Mouse (Mus musculus) CH12F3 (cell line): ENCODE results near the gene Gm527.

Experiments used
- in situ Hi-C: fragments of 300-500 bp; cut with MboI; formaldehyde crosslinking; loops from 2 replicates; pipeline ENCODE4 v1.14.3; 2020; ENCODE audit warnings: low sequenced_read_pairs

Gm527 gene

DNA sequence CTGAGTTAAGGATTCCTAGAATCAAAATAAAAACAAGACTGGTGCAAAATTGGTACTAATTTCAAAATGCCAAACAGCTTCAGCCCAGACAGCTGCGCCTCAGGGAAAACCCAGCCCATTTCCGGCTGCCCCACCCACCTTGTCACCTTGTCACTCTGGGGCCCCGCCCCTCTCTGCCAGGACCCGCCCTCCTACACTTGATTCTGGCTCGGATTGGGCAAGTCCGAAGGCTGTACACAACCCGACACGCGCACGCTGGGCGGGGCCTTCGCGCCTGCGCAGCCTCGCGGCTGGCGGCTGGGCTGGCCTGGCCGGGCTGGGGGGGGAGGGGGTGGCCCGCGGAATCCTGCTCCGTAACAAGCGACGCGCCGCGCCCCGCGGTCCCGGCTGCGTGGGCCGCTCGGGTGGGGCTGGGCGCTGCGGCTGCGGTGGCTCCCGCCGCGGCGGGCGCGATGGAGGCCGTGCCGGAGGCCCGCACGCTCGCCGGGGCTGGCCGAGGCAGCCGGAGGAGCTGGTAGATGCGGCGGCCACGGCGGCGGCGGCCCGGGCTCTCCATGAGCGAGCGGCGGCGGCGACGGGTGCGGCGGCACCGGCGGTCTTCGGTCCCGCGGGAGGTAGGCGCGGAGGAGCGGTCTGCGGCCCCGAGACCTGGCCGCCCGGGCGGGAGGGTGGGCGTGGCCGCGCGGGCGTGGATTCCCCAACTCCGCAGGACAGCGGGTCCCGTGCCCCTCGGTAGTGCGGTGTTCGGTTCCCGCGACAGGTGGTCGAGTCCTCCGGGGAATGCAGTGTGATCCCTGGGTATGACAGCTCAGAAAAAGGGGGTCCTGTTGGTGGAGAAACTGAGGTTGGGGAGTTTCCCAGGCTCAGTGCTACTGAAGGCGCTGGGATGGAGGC, at the start of gene Gm527:
Gm527 (plus strand) TSS at position 329 of the 894 bp plus-strand sequence.
- in situ Hi-C loops, result no loop called here

- in situ Hi-C loops, result no loop called here
Observed at GRCm38 (mm10) chr12:64871103-64871502, 46.6 kb upstream of the Gm527 start.

DNA sequence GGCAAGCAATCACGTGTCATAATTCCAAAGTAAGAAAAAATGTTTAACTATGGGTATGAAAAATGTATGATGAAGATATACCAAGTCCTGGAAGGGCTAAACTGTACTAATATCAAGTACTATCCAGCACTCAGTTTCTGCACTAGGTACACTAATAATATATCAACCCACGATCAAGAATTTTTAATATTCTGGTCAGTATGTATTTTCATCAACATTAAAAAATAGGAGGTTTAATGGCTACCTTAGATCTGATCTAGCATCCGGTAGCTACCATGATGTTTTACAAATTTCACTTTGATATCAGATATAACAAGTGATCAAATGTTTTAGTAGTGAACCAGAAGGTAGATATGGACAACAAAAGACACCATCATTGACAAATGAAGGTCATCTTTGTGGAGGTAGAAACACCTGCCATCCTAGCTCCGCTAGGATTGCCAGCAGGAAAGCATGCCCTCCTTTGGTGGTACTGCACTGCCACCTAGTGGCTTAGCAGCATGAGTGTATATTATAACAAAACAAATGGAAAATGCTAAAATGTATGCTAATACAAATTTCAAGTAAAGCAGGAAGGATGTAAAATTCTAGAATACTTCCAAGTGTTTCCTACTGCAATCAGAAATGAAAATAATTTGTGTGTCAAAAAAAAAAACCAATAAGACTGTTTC, 20.5 kb upstream of the Gm527 start:
- in situ Hi-C loops, result no loop called here

DNA sequence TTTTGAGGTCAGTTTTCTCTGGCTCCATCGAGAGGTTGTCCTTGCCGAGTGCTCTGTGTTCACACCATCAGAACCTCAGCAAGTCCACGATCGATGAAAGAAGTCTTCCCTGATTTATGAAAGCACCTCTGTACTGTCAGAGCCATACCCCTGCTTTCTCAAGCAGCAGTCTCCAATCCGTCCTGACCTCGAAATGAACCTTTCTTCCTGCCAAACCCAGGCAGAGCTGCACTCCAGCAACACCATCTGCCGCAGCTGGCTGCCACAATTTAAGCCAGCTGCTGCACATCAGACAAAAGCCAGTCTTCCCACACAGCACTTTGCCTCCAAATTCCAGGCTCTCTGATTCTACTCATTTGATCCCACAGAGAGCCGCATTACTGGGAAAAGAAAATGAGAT, 15.2 kb upstream of the Gm527 start:
- in situ Hi-C loops, result no loop called here

DNA sequence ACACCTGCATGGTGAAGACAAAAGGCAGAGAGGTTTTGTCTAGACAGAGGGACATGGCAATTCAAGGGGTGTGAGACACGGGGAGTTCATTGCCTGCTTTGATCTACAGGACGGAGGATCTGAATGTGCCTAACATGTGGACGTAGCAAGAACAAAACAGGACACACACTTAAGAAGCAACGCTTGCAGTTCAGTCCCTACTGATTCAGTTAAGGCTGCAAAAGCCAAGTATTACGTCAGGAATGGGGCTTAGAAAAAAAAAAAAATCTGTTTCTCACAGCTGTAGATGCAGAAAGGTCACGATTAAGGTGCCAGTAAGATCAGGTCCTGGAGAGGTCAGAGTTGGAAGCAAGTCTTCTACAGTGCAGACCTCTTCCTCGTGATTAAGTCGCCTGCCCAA, 14.5 kb upstream of the Gm527 start:
- in situ Hi-C loops, result no loop called here

GRCm38 (mm10) chr12:64912996-64913395, 4.7 kb upstream of the Gm527 start:
- in situ Hi-C loops, result no loop called here

DNA sequence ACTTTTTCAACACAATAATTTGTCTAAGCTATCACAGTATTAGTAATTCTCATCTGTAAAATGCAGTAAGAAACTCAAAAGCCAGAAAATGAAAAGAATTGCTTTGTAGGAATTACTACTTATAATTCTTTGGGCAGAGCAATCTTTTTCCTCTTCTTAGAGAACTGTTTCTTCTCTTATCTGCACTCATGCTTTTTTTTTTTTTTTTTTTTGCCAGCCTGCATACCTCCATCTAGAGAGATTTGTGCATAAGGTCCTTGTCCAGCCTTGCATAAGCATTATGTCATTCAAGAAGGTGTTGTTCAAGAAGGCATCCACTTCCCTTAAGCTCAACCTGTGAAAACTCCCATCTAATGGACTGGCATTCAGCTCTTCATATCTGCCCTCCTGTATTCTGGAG, 971 bp upstream of the Gm527 start:
- in situ Hi-C loops, result no loop called here

DNA sequence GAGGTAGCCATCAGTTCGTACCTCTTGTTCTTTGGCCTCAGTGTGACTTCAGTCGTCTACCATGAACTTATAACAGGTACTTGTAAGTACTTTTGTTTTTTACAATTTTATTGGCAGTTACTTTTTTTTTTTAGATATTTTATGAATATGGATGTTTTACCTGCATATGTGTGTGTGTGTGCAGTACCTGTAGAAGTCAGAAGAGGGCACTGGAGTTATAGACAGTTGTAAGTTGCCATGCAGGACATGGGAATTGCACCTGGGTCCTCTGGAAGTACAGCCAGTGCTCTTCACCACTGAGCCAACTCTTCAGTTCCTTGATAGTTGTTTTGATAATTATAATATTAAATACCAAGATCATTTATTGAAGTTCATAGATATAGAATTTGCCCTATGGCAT, 19.8 kb downstream of the Gm527 start:
- in situ Hi-C loops, result no loop called here

GRCm38 (mm10) chr12:64964560-64964959, 46.9 kb downstream of the Gm527 start:
- in situ Hi-C loops, result no loop called here

GRCm38 (mm10) chr12:64965124-64966026, 47.7 kb downstream of the Gm527 start, which contains the start of the genes Klhl28 and Togaram1:
Gene Klhl28, minus strand, starts transcription at chr12:64965534.
Gene Togaram1, plus strand, starts transcription at chr12:64965804.
- in situ Hi-C loops, result no loop called here

DNA sequence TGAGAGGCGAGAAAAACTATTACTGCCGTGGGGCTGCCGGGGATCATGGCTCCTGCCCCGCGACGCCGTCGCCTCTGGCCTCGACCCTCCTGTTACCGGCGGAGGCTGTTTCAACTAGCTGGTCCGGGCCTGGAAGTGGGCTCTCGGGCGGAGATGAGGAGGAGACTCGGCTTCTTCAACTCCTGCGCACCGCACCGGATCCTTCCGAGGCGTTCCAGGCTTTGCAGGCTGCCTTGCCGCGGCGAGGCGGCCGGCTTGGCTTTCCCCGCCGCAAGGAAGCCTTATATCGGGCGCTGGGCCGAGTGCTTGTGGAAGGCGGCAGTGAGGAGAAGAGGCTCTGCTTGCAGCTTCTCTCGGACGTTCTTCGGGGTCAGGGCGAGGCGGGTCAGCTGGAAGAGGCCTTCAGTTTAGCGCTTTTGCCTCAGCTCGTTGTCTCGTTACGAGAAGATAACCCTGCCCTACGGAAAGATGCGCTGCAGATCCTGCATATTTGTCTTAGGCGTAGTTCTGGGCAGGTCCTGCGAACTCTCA, 48.5 kb downstream of the Gm527 start:
- in situ Hi-C loops, result no loop called here

- in situ Hi-C loops, result no loop called here
Observed at GRCm38 (mm10) chr12:64966652-64967435, 49.1 kb downstream of the Gm527 start.

- in situ Hi-C loops, result no loop called here
Observed at GRCm38 (mm10) chr12:64967470-64967869, 49.8 kb downstream of the Gm527 start.

GRCm38 (mm10) chr12:64968067-64968466, 50.4 kb downstream of the Gm527 start:
- in situ Hi-C loops, result no loop called here

DNA sequence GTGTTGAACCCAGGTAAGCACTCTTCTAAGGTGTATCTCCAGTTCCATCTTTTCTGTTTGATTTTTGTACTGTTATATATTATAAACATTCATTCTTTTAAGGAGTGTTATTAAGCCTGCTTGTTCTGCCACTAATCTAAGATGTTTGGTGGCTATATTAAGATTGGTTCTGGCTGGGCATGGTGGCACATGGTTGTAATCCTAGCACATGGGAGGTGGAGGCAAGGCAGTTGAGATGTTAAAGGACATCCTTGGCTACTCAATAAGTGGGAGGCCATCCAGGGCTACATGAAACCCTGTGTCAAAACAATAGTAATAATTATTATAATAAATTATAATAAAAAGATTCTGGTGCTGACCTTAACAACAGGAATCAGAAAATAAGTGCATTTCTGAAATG, 53.7 kb downstream of the Gm527 start:
- in situ Hi-C loops, result no loop called here

- in situ Hi-C loops, result no loop called here
Observed at GRCm38 (mm10) chr12:64972063-64972462, 54.4 kb downstream of the Gm527 start.
